Mouse (Mus musculus): Measurements from ENCODE around the gene Cemip.
"Not testable (repeated sequence)": the region's sequence is repeated elsewhere in the genome, so short reads cannot be mapped to it uniquely, and the experiment has no call there.

The Cemip gene

DNA sequence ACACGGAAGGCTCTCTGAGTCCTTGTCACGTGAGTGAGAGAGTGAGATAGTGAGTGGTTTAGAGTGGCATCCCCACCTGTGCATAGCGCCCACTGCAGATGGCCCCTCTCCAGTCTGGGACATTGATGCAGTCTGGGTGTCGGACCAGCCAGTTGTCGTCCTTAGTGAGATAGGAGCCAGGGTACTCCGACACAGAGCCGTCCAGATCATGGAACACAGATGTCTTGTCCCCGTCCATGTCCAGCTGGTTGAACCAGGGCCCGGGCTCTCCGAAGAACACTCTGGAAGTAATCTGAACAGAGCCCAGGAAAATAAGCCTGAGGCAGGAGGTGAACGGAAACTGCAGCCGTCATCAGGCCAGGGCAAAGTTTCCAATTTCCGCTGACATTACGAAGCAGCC lies 135.0 kb downstream of the Cemip start:
- peak; percentile 43 for DNase-seq

DNA sequence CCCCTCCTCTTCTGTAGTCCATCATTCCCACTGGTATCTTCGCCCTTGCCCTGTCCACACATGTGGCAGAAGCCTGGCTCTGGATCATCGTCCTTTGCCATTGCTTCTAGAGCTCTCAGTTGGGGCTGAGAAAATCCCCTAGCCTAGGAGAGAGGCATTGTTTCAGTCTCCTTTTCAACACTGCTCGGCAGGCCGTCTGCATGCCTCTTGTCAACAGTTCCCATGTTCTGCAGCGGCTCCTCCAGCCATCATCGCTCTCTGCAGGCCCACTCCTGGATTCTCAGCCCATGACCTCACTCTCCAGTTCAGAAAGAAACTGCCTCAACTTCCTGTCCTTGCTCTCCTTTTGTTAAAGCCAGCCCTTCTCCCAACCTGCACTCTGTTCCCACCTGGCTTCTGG lies 136.6 kb downstream of the Cemip start:
- DNase-seq: no peak

DNA sequence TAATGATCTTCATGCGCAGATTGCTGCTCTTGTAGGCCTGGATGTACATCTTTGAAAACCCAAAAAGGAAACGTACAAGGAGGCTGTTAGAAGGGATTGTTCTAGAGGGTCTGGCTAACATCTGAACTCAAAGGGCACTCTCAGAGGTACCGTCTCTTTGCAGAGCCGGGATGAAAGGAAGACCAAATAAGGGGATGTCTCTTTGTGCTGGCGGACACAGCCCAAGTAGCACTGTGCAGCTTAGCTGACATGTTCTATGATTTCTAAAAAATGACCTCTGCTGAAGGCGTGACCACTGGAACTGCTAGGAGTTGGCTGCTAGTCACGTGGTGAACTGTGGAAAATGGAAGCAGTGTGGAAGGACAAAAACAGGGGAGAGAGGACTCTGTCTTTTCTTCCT lies 137.6 kb downstream of the Cemip start:
- no peak for DNase-seq

DNA sequence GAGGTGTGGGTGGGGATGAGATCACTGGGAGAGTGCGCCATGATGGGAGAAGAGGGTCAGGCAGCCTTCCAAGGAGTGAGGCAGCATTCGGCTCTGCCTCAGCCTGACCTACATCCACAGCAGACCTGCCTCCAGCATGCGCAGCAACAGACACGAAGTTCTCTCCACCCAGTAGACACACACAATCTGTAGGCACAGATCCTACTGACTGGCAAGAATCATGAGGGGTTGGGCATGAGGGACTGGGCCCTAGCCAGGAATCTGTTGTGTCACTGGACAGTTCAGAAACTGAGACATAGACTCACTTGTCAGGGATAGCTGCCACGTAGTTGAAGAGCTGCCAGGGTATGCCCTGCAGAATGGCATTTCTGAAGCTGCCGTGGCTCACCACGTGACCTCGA lies 144.6 kb downstream of the Cemip start:
- DNase-seq: peak; percentile 82

DNA sequence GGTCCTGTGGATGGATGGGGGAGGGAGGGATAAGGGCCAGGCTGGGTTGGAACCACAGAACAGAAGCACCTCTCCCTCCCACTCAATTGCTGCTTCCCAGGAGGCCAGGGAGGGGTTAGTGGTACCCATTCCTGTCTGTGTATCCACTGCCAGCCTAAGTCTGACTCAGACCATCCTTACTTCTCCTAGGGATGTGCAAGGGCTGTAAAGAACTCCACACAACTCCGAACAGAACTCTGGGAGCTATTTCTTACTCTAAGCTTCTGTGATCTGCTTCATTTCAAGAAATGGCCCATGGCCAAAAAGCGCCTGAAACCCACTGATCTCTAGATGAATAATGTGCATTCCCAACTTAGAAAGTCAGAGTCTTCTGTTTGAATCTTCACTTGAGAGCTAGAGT lies 146.2 kb downstream of the Cemip start:
- DNase-seq: no peak

DNA sequence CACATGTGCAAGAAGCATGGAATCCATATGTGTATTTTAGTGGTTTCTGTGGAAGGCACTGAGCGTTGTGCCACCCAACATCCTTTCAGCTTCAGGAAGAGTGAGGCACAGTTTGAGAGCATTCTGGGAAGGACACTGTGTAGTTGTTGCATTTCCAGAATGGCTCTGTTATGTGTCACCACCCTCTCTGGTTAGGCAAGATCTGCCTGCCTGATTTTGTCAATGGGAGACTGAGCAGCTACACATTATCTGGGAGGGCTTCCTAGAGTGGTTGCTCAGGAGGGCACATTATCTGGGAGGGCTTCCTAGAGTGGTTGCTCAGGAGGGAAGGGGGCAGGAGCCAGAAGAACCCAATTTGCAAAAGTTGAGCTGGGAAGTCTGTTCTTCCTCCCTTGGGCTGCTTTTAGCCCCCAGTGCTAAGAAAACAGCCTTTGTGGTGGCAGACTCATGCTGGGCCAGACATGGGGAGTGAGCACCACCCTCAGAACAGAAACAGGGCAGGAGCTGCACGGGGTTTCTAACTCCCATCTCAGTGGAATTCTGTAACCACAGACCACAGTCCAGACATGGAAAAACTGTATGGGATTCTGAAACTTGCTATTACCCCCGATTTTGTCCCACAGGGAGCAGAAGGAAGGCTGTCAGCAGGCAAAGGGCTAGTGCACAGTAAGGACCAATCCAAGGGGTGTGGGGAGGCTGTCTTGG lies 147.1 kb downstream of the Cemip start:
- no peak for DNase-seq

DNA sequence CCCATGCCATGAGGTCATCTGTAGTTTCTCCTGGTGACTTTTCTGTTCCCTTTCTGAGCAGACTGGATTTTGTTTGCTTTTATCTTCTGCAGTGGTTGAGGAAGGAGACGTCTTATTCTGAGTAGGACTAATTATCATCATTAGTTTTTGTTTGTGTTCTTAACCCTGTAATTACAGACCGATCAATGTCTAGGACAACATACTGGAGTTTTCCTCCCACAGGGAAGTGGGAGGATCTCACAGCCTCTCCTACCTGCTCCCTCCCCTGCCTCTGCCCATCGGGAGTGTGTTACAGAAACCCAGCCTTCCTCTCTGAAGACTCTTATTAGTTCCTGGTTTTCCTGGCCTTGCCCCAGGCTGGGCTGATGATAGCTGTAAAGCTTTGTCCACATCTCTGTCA lies 164.7 kb downstream of the Cemip start:
- no peak for DNase-seq

DNA sequence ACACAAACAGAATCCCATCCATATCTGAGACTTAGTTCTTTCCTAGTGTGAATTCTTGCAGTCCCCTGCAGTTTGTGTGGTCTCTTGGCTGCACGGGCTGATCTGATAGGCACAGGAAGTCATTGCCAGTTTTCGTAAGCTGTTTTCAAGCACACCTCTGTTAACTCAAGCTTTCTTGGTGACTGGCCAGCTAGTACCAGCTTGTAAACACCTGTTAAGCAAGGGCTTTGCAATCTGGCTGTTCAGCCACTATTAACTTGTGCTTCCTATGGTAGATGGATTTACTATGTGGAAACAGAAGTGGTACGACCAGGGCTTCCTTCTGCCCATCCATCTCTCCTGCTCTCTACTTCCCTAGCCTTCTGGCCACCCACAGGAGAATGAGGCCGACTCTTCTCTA lies 166.1 kb downstream of the Cemip start:
- DNase-seq: no peak

DNA sequence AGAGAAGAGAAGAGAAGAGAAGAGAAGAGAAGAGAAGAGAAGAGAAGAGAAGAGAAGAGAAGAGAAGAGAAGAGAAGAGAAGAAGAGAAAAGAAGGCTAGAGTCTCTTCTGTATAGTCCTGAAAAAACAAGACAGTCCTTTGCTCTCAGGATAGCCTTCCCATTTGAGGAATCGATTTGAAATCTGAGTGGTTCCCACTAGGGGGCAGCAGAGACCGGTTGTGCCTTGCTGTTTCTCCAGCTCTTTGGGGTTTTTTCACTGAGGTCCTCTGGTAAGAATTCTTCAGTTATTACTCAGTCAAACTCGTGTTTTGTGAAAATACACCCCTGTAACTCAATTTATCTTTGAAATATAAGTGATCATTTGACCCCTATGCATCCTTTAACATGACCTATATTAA lies 171.7 kb downstream of the Cemip start:
- peak; percentile 90 for DNase-seq

DNA sequence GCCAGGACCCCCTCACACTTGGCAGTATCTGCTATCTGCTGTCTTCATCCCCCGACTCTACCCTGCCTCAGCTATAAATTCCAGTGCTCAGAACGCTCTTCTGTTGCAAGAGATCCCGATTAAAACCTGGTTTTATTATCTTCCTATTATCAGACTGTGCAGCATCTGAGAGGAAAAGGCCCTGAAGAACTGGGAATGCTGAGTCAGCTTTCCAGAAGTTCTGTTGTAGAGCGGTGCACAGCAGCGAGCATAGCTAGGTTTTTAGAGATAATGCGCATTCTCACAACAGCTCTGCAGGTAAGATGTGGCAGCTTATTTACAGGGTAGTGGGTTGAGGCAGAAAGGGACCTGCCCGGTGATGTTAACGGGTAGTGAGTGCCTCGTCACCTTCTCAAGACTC lies 172.3 kb downstream of the Cemip start:
- DNase-seq: no peak

DNA sequence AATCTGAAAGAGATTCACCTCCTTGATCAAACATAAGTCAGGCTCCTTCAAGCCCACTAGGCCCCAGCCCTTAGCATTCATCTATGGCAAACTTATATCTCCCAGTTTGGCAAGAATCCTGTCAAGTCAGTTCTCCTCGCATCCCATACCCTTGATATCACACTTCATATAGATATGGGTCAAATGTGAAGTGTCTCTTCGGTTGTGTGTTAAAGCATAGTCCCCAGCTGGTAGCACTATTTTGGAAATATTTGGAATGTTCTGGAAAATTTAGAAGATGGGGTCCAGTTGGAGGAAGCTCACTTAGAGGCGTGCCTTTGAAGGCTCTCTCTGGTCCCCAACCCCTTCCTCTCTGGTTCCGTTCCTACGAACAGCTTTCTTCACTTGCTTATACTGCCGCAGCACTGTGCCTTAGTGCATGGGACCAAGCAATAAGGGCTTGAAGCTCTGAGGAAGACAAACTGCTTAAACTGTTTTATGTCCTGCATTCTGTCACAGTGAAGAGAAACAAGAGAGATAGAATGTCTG lies 172.8 kb downstream of the Cemip start:
- no peak for DNase-seq

DNA sequence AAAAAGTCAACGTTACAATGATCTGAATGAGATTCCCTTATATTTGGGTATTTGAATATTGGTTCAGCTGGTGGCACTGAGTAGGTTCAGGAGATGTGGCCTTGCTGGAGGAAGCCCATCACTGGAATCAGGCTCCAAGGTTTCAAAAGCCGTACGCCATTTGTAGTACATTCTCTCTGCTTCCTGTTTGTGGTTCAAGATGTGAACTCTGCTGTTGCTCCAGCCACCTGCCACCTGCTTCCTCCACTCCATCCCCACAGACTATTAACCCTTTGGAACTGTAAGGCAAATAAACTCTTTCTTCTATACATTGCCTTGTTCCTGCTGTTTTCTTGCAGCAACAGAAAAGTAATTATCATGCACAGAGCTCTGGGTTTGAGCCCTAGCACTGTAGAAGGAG lies 174.4 kb downstream of the Cemip start:
- no peak for DNase-seq

DNA sequence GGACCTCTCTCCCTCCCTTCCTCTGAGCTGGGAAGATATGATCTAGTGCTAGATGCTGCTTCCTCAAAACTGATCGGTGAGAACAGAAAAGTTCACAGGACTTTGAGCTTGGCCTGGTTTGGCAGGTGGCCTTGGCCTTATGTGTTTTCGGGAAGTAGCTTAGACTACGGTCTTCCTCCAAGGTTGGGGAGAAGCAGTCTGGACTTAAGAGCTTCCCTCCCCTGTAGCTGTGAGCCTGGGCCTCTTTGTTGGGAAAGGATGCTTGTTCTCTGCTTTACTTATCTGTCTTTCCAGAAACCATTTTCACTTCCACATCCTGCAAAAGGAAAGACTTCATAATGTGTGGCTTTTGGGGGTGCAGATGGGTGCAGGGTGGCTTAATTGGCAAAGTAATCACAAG lies 181.5 kb downstream of the Cemip start:
- no peak for DNase-seq

DNA sequence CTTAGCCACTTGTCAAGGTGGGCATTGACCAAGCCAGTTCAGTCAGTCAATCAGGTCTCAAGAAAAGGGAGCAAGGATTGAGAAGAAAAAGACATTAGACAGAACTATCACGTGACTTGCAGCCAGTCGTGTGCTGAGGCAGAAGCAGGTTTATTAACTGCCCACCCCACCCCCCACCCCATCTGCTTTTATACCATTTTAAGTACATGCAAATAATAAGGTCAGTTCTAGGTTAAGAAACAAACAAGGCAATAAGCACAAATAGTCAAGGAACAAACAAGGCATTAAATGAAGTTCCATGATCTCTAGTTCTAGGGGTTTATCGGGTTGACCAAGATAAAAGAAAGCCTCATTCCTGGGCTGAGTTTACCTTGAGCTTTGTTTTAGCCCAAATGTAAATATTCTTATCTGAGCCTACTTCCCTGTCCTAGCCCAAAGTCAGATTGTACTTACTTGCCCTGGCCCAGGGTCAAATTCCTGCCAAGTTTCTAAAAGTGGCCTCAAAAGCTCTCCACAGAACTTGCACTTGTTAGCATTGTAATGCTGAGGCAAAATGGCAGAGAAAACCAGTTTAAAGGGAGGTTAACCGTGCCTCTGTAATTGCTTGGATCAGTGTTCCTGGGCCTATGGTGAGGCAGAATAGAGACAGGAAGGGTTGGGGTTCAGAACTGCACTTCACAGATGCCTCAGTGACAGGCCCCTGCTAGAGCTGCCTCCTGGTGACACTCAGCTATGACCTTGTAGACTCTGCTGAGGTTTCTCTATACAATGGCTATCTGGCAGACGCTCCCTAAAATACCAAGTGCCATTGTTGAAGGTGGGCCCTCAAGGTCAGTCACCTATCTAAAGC lies 183.8 kb downstream of the Cemip start:
- DNase-seq: no peak

DNA sequence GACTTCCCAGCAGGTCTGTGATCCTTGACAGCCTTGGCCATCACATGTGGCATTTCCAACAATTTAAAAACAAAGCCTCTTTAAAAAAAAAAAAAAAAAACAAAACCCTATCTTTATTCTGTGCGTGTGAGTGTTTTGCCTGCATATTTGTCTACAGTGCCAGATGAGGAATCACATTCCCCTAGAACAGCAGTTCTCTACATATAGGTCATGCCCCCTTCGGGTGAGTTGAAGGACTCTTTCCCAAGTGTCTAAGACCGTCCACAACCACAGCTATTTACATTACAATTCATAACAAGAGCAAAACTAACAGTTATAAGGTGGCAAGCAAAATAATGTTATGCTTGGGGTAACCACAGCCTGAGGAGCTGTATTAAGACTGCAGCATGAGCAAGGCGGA lies 184.9 kb downstream of the Cemip start:
- no peak for DNase-seq

DNA sequence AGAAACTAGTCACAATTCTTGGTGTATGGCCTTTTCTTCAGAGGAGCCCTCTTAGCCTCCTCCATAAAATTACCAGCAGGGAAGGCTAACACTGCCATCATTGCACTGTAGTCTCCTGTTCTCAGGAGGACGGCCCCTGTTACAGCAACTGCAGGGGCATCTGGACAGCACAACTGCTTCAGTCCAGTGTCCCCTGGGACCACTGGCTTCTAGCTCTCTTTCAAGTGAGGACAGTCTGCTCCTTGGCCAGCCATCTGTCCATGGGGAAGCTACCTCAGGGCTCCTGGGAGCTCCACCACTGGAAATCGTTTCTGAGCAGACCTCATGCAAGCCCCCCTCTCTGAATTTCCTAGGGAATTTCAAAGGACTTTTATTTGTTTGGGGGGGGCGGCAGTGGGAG lies 185.8 kb downstream of the Cemip start:
- DNase-seq: no peak

DNA sequence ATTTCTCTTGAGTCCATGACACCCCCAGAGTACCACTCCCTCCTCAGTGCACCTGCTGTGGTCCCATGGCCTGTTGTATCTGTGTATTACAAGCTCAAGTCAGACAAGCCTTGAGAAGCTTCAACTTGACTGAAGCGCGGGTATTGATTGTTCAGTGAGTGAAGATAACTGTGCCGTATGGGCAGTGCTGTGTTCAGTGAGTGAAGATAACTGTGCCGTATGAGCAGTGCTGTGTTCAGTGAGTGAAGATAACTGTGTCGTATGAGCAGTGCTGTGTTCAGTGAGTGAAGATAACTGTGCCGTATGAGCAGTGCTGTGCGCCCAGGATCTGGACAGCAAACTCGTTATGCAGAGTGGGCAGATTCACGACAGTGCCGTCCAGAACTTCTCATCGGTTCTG lies 188.0 kb downstream of the Cemip start:
- DNase-seq: no peak

DNA sequence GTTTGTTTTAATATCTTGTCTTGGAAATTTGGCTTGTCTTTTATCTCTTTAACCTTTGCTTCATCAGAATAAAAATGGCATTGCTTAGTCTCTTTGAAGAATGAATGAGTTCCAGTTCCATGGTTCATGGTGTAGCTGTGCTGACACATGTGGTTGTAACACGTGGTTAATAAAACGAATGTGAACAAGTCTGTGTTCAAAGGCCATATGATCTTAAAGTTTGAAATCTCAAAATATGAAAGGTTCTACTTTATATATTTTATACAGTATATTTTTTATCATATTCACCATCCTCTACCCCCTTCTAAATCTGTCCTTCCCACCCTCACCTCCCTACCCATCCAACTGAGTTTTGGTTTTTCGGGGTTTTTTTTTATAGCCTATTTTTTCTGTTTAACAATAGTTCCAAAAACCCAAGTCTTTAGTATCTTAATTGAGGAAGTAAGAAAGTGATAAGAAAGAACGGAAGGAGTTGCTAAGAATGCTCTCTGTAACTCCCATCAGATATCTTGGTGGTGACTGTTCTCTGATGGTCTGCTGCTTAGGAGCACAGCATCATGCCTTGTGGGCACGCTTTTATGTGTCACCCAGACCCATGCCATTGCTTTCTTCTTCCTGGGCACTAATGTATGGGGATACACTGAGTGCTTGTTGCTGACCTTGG lies 190.1 kb downstream of the Cemip start:
- no peak for DNase-seq

DNA sequence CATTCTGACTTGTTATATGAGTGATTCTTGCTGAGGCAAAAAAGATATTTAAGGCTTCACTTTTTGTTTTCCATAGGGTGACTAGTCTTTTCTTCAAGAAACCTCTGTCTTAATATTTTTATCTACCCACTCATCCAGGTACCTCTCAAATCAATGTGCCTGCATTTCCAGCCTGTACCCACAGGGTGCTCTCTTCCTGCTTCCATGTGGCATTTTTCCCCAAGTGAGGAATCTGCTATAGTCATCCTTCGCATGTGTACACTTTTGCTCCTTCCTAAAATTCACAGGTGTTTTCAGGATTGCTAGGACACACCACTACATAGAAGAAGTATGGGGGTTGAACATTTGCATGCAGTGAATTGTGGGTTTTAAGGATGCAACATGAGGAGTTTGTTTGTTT lies 192.0 kb downstream of the Cemip start:
- no peak for DNase-seq

DNA sequence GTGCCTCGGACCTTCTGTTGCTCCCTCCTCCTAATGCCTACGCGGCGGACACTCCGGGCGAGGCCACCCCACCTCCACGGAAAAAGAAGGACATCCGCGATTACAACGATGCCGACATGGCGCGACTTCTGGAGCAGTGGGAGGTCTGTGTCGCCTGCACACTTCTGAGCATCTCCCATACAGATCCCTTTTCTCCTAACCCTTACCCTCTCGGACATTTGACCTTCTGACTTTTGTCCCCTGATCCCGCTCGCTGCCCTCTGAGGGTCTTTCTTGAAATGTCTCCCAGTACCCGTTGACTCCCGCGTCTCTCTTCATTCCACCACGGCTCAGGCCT lies 194.0 kb downstream of the Cemip start:
- DNase-seq: no peak

DNA sequence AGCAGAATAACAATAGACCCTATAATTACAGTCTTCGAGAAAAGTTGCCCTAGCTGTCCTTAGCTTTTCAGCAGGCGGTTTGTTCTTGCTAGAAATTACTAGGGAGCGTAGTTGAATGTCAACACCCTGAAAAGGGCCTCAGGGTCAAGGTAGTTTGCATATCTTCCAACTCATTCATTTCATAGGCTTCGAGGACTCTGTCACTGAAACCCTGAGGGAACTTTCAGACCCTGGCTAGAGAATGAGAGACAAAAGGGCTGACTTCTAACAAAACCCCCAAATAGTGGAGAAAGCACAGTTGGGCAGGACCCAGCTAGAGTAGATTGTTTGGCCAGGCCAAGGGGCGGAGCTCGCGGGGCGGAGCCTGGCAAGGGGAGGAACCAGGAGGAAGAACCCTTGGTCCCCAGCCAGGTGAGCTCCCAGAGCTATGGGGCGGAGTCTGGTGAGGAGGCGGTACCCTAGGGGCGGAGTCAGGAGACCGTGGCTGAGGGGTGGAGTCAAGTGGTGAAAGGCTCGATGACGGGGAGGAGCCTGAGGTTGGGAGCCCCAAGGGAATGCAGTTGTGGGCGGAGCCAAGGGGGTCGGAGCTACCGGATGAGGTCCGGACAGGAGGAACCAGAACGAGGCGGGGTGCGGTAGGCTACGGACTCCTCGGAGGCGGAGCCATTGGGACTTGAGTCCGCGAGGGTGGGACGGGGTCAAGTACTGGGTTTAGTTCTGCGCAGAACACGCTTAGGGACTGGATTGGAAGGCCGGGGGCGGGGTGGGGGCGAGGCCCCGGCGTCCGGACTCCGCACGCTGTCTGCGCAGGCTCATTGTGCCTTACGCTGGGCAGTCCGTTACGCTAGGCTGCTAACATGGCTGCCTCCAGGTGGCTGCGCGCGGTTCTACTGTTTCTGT lies 194.6 kb downstream of the Cemip start:
- DNase-seq: peak; percentile 98

DNA sequence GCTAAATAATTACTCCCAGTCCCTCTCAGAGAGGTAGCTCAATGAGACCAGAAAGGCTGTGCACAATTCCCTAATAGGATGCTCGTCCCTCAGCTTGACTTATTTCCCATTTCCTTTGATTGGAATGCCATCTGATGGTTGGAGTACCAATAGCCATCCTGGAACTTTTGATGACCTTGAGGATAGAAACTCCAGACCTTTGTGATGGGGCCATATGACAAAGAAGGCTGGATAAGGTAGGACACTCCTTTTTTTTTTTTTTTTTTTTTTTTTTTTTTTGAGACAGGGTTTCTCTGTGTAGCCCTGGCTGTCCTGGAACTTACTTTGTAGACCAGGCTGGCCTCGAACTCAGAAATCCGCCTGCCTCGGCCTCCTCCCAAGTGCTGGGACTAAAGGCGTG lies 196.4 kb downstream of the Cemip start:
- DNase-seq: not testable (repeated sequence)

DNA sequence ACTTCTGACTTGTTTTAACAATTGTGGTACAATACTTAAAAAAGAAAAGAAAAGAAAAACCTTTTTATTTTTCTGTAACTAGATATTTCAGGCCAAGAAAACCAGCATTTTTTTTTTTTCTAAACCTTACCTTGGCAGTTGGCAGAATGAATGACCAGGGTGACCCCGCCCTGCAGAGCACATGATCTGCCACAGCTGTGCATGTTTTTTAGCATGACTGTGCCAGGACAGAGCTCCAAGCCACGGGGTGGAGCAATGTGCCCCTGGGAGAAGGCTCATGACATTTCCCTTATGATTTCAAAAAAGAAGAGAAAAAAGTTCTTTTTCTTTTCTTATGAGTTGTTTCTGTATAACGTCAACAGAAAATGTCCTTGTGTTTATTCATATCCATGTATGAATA lies 196.9 kb downstream of the Cemip start:
- no peak for DNase-seq
